Mouse (Mus musculus): ENCODE data around the gene Stab1.

GRCm38 (mm10) chr14:31199599-31199998, 31.2 kb upstream of the Stab1 start:
- TF ChIP-seq ZC3H11A (IDR thresholded peaks at IDR 0.05; ENCODE audit: borderline replicate concordance, low read depth, low read length) (no peak), MAFK (IDR thresholded peaks at IDR 0.05; ENCODE audit: insufficient read depth, low read depth, low read length) (no peak), ZNF384 (IDR thresholded peaks at IDR 0.05; ENCODE audit: low read depth, low read length) (no peak)

Measured in ES-E14 (cell line).